Mouse (Mus musculus): ENCODE results near the gene Taok1. TPM values are rescaled to one million over a fixed set of nuclear protein-coding genes. Genes with fewer than 3 reads are reported as not detected.

The Taok1 gene
- total RNA-seq, 4 experiments from 2014 or later: 99.9 to 115 (median 107) TPM

- no peak for DNase-seq (ENCODE audit: low spot score in 2 of 2)
Measured at GRCm38 (mm10) chr11:77511336-77511735, 96.3 kb downstream of the Taok1 start.

GRCm38 (mm10) chr11:77508068-77509021 is 99.3 kb downstream of the Taok1 start:
- no peak for DNase-seq (ENCODE audit: low spot score in 2 of 2)

- DNase-seq (ENCODE audit: low spot score in 2 of 2): no peak
Measured at GRCm38 (mm10) chr11:77507426-77507825, 100.2 kb downstream of the Taok1 start.

GRCm38 (mm10) chr11:77506941-77507340 is 100.7 kb downstream of the Taok1 start:
- DNase-seq (ENCODE audit: low spot score in 2 of 2): no peak

GRCm38 (mm10) chr11:77506273-77506672 is 101.3 kb downstream of the Taok1 start:
- DNase-seq (ENCODE audit: low spot score in 2 of 2): no peak

- no peak for DNase-seq (ENCODE audit: low spot score in 2 of 2)
Measured at GRCm38 (mm10) chr11:77505291-77505980, 102.2 kb downstream of the Taok1 start.

GRCm38 (mm10) chr11:77504377-77504776 is 103.2 kb downstream of the Taok1 start:
- DNase-seq (ENCODE audit: low spot score in 2 of 2): no peak

GRCm38 (mm10) chr11:77503511-77503910 is 104.1 kb downstream of the Taok1 start:
- DNase-seq (ENCODE audit: low spot score in 2 of 2): no peak

- no peak for DNase-seq (ENCODE audit: low spot score in 2 of 2)
Measured at GRCm38 (mm10) chr11:77502481-77502880, 105.1 kb downstream of the Taok1 start.

GRCm38 (mm10) chr11:77501971-77502370 is 105.6 kb downstream of the Taok1 start:
- DNase-seq (ENCODE audit: low spot score in 2 of 2): no peak

- DNase-seq (ENCODE audit: low spot score in 2 of 2): peak in 1 of 2 experiments; percentile 87
Measured at GRCm38 (mm10) chr11:77501392-77501791, 106.2 kb downstream of the Taok1 start.

- no peak for DNase-seq (ENCODE audit: low spot score in 2 of 2)
Measured at GRCm38 (mm10) chr11:77500361-77501325, 107.0 kb downstream of the Taok1 start.

- DNase-seq (ENCODE audit: low spot score in 2 of 2): no peak
Measured at GRCm38 (mm10) chr11:77499354-77499753, 108.3 kb downstream of the Taok1 start.

- DNase-seq (ENCODE audit: low spot score in 2 of 2): no peak
Measured at GRCm38 (mm10) chr11:77498261-77499139, 109.1 kb downstream of the Taok1 start.

GRCm38 (mm10) chr11:77497851-77498250 is 109.8 kb downstream of the Taok1 start:
- no peak for DNase-seq (ENCODE audit: low spot score in 2 of 2)

GRCm38 (mm10) chr11:77497341-77497756 is 110.3 kb downstream of the Taok1 start:
- DNase-seq (ENCODE audit: low spot score in 2 of 2): no peak

- no peak for DNase-seq (ENCODE audit: low spot score in 2 of 2)
Measured at GRCm38 (mm10) chr11:77495507-77495906, 112.1 kb downstream of the Taok1 start.

- DNase-seq (ENCODE audit: low spot score in 2 of 2): no peak
Measured at GRCm38 (mm10) chr11:77494782-77495181, 112.8 kb downstream of the Taok1 start.

- no peak for DNase-seq (ENCODE audit: low spot score in 2 of 2)
Measured at GRCm38 (mm10) chr11:77494344-77494676, 113.3 kb downstream of the Taok1 start.

All from layer of hippocampus, adult 8-10 months (tissue).